Mouse (Mus musculus) left cerebral cortex, postnatal 10 days (tissue): ENCODE data around the gene Tmem132e. TPM values are rescaled to one million over a fixed set of nuclear protein-coding genes. Genes with fewer than 3 reads are reported as not detected.
A peak's percentile ranks its signal among the peaks of the same experiment; 100 is the strongest.

Experiments used
- DNase-seq, 2 experiments: peaks; one replicate each; pipeline ENCODE4 v3.0.0; 2021 to 2022; ENCODE audit warnings: low spot score in 2 of 2, mixed read lengths in 1 of 2; ENCODE audit errors: extremely low spot score in 1 of 2
- intact Hi-C: fragments of 180-260 bp; cut with DNase I; formaldehyde crosslinking; loops from one replicate; pipeline ENCODE4 v1.15.1; 2025
- total RNA-seq, 2 experiments: library from RNA; stranded (reverse); gene quantifications; 2 replicates each; pipeline ENCODE4 v1.2.3; 2021

Gene Tmem132e
- total RNA-seq, 2 experiments from 2014 or later = 19.9 to 23.6 TPM

GRCm38 (mm10) chr11:82418337-82419041 lies 29.8 kb downstream of the Tmem132e start:
- DNase-seq = no peak
- intact Hi-C loops = no loop called here

- intact Hi-C loops = no loop called here
- no peak for DNase-seq
Measured at GRCm38 (mm10) chr11:82421909-82422308, 33.2 kb downstream of the Tmem132e start.

- intact Hi-C loops = no loop called here
- peak in 1 of 2 experiments; percentile 56 for DNase-seq
Measured at GRCm38 (mm10) chr11:82423521-82423920, 34.8 kb downstream of the Tmem132e start.

- intact Hi-C loops = no loop called here
- no peak for DNase-seq
Measured at GRCm38 (mm10) chr11:82428801-82429200, 40.1 kb downstream of the Tmem132e start.

GRCm38 (mm10) chr11:82434091-82434831 lies 45.6 kb downstream of the Tmem132e start:
- intact Hi-C loops = no loop called here
- DNase-seq = no peak

GRCm38 (mm10) chr11:82434832-82435182 lies 46.1 kb downstream of the Tmem132e start:
- intact Hi-C loops = no loop called here
- DNase-seq = peak in 1 of 2 experiments; percentile 38

GRCm38 (mm10) chr11:82448485-82448884 lies 59.8 kb downstream of the Tmem132e start:
- no peak for DNase-seq
- intact Hi-C loops = no loop called here

- DNase-seq = no peak
- intact Hi-C loops = no loop called here
Measured at GRCm38 (mm10) chr11:82452516-82452915, 63.8 kb downstream of the Tmem132e start.

GRCm38 (mm10) chr11:82453230-82453629 lies 64.5 kb downstream of the Tmem132e start:
- intact Hi-C loops = no loop called here
- DNase-seq = peak in 1 of 2 experiments; percentile 54

GRCm38 (mm10) chr11:82461326-82461725 lies 72.6 kb downstream of the Tmem132e start:
- intact Hi-C loops = no loop called here
- no peak for DNase-seq

- intact Hi-C loops = no loop called here
- DNase-seq = no peak
Measured at GRCm38 (mm10) chr11:82465536-82465935, 76.8 kb downstream of the Tmem132e start.

- DNase-seq = peak; percentile 77 to 78
- intact Hi-C loops = no loop called here
Measured at GRCm38 (mm10) chr11:82467218-82467617, 78.5 kb downstream of the Tmem132e start.

- intact Hi-C loops = no loop called here
- DNase-seq = no peak
Measured at GRCm38 (mm10) chr11:82471076-82471475, 82.4 kb downstream of the Tmem132e start.

GRCm38 (mm10) chr11:82473137-82473621 lies 84.5 kb downstream of the Tmem132e start:
- intact Hi-C loops = no loop called here
- DNase-seq = no peak

GRCm38 (mm10) chr11:82476092-82476491 lies 87.4 kb downstream of the Tmem132e start:
- intact Hi-C loops = no loop called here
- no peak for DNase-seq

GRCm38 (mm10) chr11:82477412-82477811 lies 88.7 kb downstream of the Tmem132e start:
- no peak for DNase-seq
- intact Hi-C loops = no loop called here

GRCm38 (mm10) chr11:82480941-82481340 lies 92.2 kb downstream of the Tmem132e start:
- DNase-seq = no peak
- intact Hi-C loops = no loop called here

GRCm38 (mm10) chr11:82487359-82488086 lies 98.8 kb downstream of the Tmem132e start:
- DNase-seq = no peak
- intact Hi-C loops = no loop called here

- no peak for DNase-seq
- intact Hi-C loops = no loop called here
Measured at GRCm38 (mm10) chr11:82490896-82491295, 102.2 kb downstream of the Tmem132e start.
